Mouse (Mus musculus) testis, postnatal 14 days (tissue): ENCODE measurements around the gene Chd3.
"Not testable (repeated sequence)": the region's sequence is repeated elsewhere in the genome, so short reads cannot be mapped to it uniquely, and the experiment has no call there.

ENCODE experiments used
- DNase-seq: peaks from one replicate; pipeline ENCODE4 v3.0.0; 2021; ENCODE audit warnings: low spot score

Gene Chd3

GRCm38 (mm10) chr11:69323667-69324111 lies 45.5 kb downstream of the Chd3 start, which contains the start of the genes Cntrob and Trappc1:
Cntrob (minus strand) TSS chr11:69323775.
Trappc1 (plus strand) TSS chr11:69323980.
- peak; percentile 99 for DNase-seq

- DNase-seq: no peak
Measured at GRCm38 (mm10) chr11:69322693-69323471, 46.3 kb downstream of the Chd3 start.

GRCm38 (mm10) chr11:69322010-69322409 lies 47.2 kb downstream of the Chd3 start:
- no peak for DNase-seq

- DNase-seq: no peak
Measured at GRCm38 (mm10) chr11:69321580-69321979, 47.6 kb downstream of the Chd3 start.

- DNase-seq: not testable (repeated sequence)
Measured at GRCm38 (mm10) chr11:69318000-69318399, 51.2 kb downstream of the Chd3 start.

DNA sequence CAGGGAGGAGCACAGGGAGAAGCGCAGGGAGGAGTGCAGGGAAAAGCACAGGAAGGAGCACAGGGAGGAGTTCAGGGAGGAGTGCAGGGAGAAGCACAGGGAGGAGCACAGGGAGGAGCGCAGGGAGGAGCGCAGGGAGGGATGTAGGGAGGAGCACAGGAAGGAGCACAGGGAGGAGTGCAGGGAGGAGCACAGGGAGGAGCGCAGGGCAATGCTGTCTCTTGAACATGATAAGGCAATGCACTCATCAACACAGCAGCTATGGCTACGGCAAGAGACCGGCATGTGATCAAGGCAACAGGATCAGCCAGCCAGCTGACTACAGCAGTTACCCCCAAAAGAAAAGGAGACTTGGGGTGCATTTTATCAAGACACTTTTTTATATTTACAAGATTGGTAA lies 52.8 kb downstream of the Chd3 start:
- no peak for DNase-seq

DNA sequence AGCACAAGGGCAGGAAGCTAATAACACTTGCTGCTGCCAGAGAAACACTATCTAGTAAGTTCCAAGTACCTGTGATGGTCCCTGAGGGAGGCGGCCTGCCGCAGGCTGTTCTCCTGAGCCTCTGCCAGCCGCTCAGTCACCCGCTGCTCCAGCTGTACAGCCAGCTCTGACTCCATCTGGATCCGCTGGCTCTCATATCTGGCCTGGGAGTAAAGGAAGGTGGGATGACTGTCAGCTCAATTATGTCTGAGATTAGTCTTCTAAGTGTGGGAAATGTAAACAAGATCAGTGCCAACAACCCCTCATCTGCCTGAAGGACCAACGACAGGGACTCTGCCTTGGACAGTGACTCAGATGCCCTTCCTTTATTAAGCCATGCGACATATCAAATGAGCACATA lies 57.9 kb downstream of the Chd3 start:
- DNase-seq: no peak

DNA sequence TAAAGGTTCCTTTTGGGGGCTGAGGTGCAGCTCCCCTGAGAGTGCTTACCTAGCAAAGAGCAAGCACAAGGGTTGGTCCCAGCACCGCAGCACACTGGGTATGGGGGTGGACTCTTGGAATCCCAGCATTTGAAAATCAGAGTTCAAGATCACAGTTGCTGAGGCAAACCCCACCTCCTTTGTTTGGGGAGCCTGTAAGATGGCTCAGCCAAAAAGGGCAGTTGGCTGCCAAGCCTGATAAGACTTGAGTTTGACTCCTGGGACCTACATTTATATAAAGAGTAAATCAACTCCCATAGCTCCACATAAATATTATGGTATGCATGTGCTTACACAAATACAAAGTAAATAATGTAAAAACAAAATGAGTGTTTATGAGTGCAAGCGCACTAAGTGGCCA lies 63.2 kb downstream of the Chd3 start:
- DNase-seq: no peak

DNA sequence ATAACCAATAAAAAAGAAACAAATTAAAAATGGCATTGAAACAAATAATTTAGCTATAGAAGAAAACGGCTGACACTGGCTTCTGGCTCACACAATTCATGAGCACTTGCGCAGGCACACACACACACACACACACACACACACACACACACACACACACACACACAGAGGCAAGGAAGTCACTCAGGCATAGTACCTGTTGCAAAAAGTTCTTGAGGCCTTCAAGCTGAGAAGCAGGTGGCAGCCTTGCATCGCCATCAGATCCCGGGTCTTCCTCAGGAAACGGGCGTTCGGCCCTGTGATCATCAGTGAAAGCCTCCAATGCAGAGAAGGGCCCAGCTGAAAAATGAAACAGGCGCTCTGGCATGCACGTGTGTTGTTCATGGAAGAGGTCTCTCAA lies 63.9 kb downstream of the Chd3 start:
- no peak for DNase-seq

DNA sequence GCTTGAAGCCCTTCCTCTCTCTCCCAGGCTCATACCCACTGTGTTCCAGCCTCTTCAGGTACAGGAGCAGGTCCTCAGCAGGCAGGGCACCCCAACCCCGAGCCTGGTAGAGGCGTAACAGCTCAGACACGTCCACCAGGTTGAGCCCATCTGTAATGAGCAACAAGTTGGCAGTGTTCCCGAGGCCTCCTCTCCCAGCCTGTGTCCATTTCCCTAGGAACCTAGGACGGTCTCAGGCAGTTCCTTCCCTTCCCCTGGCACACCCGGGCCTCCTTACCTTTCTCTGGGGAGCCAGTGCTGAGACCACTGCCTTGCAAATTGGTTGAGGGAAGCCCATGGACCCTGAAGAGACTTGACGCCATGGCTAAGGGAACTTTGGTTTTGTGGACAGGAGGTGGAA lies 66.4 kb downstream of the Chd3 start:
- DNase-seq: no peak

- DNase-seq: no peak
Measured at GRCm38 (mm10) chr11:69298231-69298630, 71.0 kb downstream of the Chd3 start.

DNA sequence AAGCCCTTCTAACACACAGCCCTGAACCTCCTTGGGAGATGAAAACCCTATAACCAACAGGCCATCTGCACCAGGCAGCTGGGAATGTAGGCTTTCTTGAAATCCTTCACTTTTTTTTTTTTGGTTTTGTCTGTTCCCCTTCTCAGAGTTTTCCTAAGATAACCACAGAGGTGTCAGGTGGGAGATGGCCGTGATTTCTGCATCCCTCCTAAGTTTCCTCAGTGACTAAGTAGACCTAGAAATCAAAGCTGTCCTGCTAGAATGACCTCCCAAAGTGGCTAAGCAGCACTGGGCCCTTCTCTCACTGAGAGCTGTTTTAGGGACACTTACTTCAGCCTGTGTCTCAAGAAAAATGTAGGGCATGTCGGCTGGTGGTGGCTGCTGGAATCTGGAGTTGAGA lies 71.4 kb downstream of the Chd3 start:
- DNase-seq: no peak

- DNase-seq: no peak
Measured at GRCm38 (mm10) chr11:69295286-69295685, 73.9 kb downstream of the Chd3 start.
